Mouse (Mus musculus) intestine, postnatal 0 days (tissue): ENCODE measurements at regions not wholly inside any gene's neighbourhood (a gene's known extent, or its start where the extent isn't known, plus 50 kb on each side); places are given as distances from the start of the nearest gene placed in this dataset.
"Not testable (repeated sequence)": the region's sequence is repeated elsewhere in the genome, so short reads cannot be mapped to it uniquely, and the experiment has no call there.

Source experiments
- ATAC-seq: fragments of 200-750 bp; cut with Nextera tagmentation; 2 replicates; pipeline ENCODE4 v1.8.0; 2017; ENCODE audit warnings: mild to moderate bottlenecking, moderate TSS enrichment, moderate library complexity
- H3K27ac ChIP-seq: fragments of 300-500 bp; sonication (generic); 2 replicates; pipeline ENCODE4 v1.5.1; 2014; ENCODE audit warnings: mild to moderate bottlenecking, low read depth, low read length, moderate library complexity
- H3K27me3 ChIP-seq: fragments of 300-500 bp; sonication (generic); replicated peaks from 2 replicates; pipeline ENCODE4 v1.6.1; 2014; ENCODE audit warnings: low read length, mixed read lengths; ENCODE audit not compliant: control insufficient read depth, insufficient read depth
- H3K36me3 ChIP-seq: fragments of 300-500 bp; sonication (generic); 2 replicates; pipeline ENCODE4 v1.6.1; 2014; ENCODE audit warnings: mild to moderate bottlenecking, moderate library complexity; ENCODE audit not compliant: control insufficient read depth, insufficient read depth
- H3K4me1 ChIP-seq: fragments of 300-500 bp; sonication (generic); replicated peaks from 2 replicates; pipeline ENCODE4 v1.6.1; 2014; ENCODE audit warnings: antibody characterized with exemption, low read length, mixed read lengths; ENCODE audit not compliant: control insufficient read depth, insufficient read depth
- H3K4me2 ChIP-seq: fragments of 300-500 bp; sonication (generic); replicated peaks from 2 replicates; pipeline ENCODE4 v1.6.1; 2014; ENCODE audit warnings: low read depth, mild to moderate bottlenecking, moderate library complexity
- H3K4me3 ChIP-seq: fragments of 300-500 bp; sonication (generic); 2 replicates; pipeline ENCODE4 v1.5.1; 2014; ENCODE audit warnings: low read depth, low read length
- H3K9ac ChIP-seq: fragments of 300-500 bp; sonication (generic); 2 replicates; pipeline ENCODE4 v1.6.1; 2014; ENCODE audit warnings: mild to moderate bottlenecking, low read depth, low read length
- H3K9me3 ChIP-seq: fragments of 300-500 bp; sonication (generic); 2 replicates; pipeline ENCODE4 v1.6.1; 2016; ENCODE audit warnings: mixed run types; ENCODE audit not compliant: control insufficient read depth
- CTCF ChIP-seq: sonication (generic); IDR thresholded peaks from 2 replicates; pipeline ENCODE4 v1.5.1; 2016; ENCODE audit warnings: low read depth, mild to moderate bottlenecking, control low read depth, antibody characterized with exemption, moderate library complexity
- WGBS: fragments of 180-500 bp; shearing (Covaris S2); extraction: QIAGEN DNeasy Blood & Tissue Kit; methylation state at CpG from one replicate; pipeline ENCODE4 v1.1.7; 2014; 5-methylcytosine and 5-hydroxymethylcytosine counted together

DNA sequence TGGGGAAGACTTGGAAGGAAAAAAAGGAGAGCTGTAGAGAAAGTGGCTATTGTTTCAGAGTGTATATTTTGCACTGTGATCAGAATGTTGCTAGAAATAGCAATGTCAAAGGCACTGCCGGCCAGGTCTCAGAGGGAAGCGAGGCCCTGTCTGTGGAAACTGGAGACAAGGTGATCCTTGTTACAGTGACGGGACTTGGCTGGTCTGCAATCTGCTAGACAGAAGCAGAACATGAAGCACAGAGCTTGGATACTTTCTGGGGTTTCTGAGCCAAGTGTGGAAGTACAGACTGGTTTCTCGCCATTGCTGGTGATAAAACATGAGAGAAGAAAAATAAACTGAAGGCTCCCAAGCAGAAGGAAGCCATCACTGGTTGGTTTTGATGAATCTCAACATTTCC lies 198.3 kb upstream of the Slc7a14 start:
- H3K36me3 ChIP-seq, result no peaks in the 10 kb centered on the region
- H3K9me3 ChIP-seq, result no peaks in the 10 kb centered on the region
- no peak for ATAC-seq
- H3K4me3 ChIP-seq, result no peak overlapping the region
- no peak overlapping the region for H3K9ac ChIP-seq
- H3K27me3 ChIP-seq, result no peaks in the 10 kb centered on the region
- WGBS, result 74% methylated on average over 4 of the region's 4 CpGs
- H3K4me1 ChIP-seq, result no peaks in the 10 kb centered on the region
- H3K27ac ChIP-seq, result no peak overlapping the region
- no peak overlapping the region for H3K4me2 ChIP-seq
- no peak for TF ChIP-seq CTCF

GRCm38 (mm10) chr3:31499201-31499968 lies 189.2 kb upstream of the Slc7a14 start:
- Histone ChIP-seq H3K4me1 (no peaks in the 10 kb centered on the region), H3K27me3 (no peaks in the 10 kb centered on the region), H3K9me3 (no peaks in the 10 kb centered on the region), H3K9ac (no peak overlapping the region), H3K4me2 (no peak overlapping the region), H3K27ac (no peak overlapping the region), H3K4me3 (no peak overlapping the region), H3K36me3 (no peaks in the 10 kb centered on the region)
- TF ChIP-seq CTCF, result no peak
- WGBS, result 72% methylated on average over 10 of the region's 10 CpGs
- no peak for ATAC-seq

DNA sequence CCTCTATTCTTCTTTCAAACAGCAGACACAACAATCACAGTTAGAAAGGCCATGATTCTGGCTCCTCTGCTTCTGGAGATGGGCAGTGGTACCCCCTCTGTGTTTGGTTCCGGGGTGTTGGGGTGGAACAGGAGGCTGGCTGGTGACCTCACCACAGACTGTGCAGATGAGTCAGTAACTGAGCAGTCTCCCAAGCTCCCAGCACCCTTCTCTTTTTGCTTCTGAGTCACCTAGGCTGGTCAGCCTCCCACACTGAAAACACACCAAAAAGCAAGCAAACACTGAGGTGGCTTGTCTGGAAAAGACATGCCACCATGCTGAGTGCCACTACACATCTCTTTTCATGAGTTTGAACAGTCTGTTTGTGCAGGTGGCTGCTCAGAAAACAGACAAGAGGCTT lies 185.1 kb upstream of the Slc7a14 start:
- TF ChIP-seq CTCF, result no peak
- no peaks in the 10 kb centered on the region for H3K36me3 ChIP-seq
- no peaks in the 10 kb centered on the region for H3K27me3 ChIP-seq
- H3K27ac ChIP-seq, result no peak overlapping the region
- no peak overlapping the region for H3K9ac ChIP-seq
- 94% methylated on average over 1 of the region's 1 CpGs for WGBS
- H3K4me1 ChIP-seq, result no peaks in the 10 kb centered on the region
- ATAC-seq, result no peak
- no peak overlapping the region for H3K4me3 ChIP-seq
- H3K9me3 ChIP-seq, result no peaks in the 10 kb centered on the region
- H3K4me2 ChIP-seq, result no peak overlapping the region

DNA sequence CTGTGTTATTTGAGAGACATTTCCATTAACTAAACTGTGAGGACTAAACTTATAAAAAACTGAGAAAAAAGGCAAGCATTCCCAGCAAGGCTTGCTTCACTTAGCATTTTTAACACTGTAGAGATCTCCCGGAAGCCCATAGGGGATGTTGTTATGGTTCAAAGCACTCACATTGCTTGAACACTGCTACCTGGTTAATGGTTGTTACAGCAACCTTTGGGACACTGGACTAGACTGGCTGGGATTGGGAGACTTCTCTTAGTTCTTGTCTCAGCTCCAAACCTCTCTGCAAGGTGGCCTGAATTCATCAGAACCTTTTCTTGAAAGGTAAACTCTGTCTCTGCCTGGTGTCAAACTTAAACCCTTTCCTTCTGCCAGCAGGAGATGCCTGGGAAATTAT lies 184.5 kb upstream of the Slc7a14 start:
- no peak for ATAC-seq
- Histone ChIP-seq H3K4me1 (no peaks in the 10 kb centered on the region), H3K4me2 (no peak overlapping the region), H3K4me3 (no peak overlapping the region), H3K27ac (no peak overlapping the region), H3K36me3 (no peaks in the 10 kb centered on the region), H3K27me3 (no peaks in the 10 kb centered on the region), H3K9me3 (no peaks in the 10 kb centered on the region), H3K9ac (no peak overlapping the region)
- WGBS, result 90% methylated on average over 1 of the region's 1 CpGs
- no peak for TF ChIP-seq CTCF

DNA sequence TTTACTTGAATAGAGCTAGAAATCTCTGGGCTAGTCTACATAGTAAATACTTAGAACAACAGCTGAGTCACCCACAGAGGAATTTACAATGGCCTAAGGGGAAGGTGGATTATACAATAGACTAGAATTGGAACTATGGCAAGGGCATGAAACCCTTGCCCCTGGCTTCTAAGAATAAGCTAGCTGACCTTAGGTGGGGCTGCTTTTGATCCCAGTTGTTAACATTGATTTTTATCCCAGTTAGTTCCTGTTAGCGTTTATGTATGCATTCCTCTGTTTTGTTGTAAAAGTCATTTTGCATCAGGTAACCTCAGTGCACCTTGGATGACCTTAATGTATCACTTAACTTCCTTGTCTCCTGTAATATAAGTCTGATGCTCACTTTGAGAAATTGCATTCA lies 181.6 kb upstream of the Slc7a14 start:
- not testable (repeated sequence) for H3K36me3 ChIP-seq, H3K27ac ChIP-seq, H3K4me1 ChIP-seq, H3K4me3 ChIP-seq, H3K9ac ChIP-seq, ATAC-seq, H3K27me3 ChIP-seq, H3K4me2 ChIP-seq, H3K9me3 ChIP-seq
- 71% methylated on average over 1 of the region's 1 CpGs for WGBS

GRCm38 (mm10) chr3:31487596-31487995 lies 177.4 kb upstream of the Slc7a14 start:
- H3K36me3 ChIP-seq, result no peaks in the 10 kb centered on the region
- no peak overlapping the region for H3K9ac ChIP-seq
- H3K4me3 ChIP-seq, result no peak overlapping the region
- no peaks in the 10 kb centered on the region for H3K9me3 ChIP-seq
- H3K27ac ChIP-seq, result no peak overlapping the region
- TF ChIP-seq CTCF, result no peak
- WGBS, result 72% methylated on average over 6 of the region's 6 CpGs
- no peaks in the 10 kb centered on the region for H3K4me1 ChIP-seq
- ATAC-seq, result no peak
- H3K27me3 ChIP-seq, result no peaks in the 10 kb centered on the region
- H3K4me2 ChIP-seq, result no peak overlapping the region

GRCm38 (mm10) chr3:31481964-31482363 lies 171.8 kb upstream of the Slc7a14 start:
- WGBS, result 58% methylated on average over 3 of the region's 3 CpGs
- Histone ChIP-seq H3K9ac (no peak overlapping the region), H3K36me3 (no peaks in the 10 kb centered on the region), H3K9me3 (no peaks in the 10 kb centered on the region), H3K4me1 (no peaks in the 10 kb centered on the region), H3K27me3 (no peaks in the 10 kb centered on the region), H3K4me2 (no peak overlapping the region), H3K4me3 (no peak overlapping the region), H3K27ac (no peak overlapping the region)
- ATAC-seq, result no peak
- TF ChIP-seq CTCF, result no peak
